Mouse (Mus musculus) B cell, adult 2 months (primary cell): ENCODE results near the gene Als2cl.

ENCODE experiments used
- DNase-seq, 2 experiments: peaks; one replicate each; pipeline ENCODE4 v3.0.0; 2022

Als2cl gene

DNA sequence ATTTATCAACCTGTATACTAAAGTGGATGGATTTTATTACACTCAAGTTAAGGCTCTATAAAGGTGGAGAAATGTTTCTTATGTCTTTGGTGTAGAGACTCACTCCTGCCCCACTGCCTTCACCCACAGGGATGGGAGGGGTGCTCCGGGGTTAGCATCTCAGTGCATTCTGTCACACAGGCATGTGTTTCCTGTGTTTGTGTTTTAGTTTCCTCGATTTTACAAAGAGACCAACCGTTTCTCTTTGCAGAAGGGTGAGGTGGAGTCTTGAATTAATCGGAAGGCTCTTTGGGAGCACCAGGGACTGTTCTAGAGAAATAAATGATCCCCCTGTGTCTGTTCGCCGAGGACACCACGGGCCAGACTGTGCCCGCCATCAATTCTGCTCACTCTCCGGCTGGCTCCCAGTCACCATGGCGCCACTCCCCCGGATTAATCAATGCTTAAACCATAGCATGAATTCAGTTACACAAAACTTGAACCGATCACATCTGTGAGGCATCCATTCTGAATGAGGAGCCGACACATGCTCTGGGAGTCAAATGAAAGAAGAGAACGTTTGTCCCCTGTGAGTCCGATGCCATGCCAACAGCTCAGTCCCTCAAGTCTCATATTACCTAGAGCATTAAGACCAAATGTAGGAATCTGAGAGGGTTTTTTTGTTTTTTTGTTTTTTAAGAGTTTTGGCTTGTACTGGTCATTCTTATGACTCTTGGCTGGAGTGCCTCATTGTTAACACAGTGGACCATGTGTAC, 41.2 kb downstream of the Als2cl start:
- no peak for DNase-seq

DNA sequence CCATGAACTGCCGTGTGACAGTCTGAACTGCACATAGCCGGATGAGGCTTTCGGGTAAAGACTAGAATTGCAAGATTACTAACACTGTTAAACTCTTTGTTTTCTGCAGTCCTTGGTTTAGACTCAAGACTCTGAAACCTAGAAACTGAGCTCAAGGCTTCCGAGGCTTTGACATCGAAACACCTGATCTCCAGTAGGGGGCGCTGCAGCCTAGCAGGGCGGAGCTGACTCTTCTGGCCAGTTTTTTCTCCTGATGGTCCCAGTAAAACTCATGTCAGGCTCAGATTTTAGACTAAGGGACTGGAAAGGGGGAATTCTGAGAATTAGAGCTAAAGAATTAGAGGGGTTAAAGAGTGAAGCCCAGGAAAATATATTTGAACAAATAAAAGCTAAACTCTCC, 43.1 kb downstream of the Als2cl start:
- DNase-seq: peak; percentile 59 to 62

GRCm38 (mm10) chr9:110931573-110931972, 51.9 kb downstream of the Als2cl start:
- no peak for DNase-seq

DNA sequence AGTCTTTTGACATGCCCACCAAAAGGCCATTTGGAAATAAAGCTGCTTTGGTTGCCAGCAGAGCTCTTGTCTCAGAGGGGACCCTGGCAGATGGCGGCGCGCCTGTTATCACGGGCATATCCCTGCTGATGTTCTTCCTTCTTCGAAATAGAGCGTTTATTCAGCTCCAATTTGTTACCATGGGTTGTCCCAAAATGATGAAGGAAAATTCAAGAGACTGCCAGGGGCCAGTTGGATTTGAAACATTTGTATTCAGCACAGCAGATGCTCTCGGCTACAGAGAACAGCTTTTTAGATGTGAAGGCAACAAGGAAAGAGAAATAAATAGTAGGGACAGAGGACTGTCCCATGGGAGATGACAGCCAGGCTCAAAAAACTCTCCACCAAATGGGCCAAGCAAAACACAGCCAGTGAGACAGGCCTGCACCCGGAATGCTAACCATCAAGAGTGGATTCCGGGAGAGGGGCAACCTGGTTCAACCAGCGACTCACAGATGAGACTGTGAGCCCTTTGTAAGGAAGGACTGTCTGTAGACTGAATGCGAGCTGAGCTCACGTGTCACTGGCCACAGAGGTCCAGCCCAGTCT, 54.3 kb downstream of the Als2cl start:
- no peak for DNase-seq

GRCm38 (mm10) chr9:110935941-110936340, 56.3 kb downstream of the Als2cl start:
- no peak for DNase-seq

GRCm38 (mm10) chr9:110937506-110938490, 58.1 kb downstream of the Als2cl start:
- no peak for DNase-seq

DNA sequence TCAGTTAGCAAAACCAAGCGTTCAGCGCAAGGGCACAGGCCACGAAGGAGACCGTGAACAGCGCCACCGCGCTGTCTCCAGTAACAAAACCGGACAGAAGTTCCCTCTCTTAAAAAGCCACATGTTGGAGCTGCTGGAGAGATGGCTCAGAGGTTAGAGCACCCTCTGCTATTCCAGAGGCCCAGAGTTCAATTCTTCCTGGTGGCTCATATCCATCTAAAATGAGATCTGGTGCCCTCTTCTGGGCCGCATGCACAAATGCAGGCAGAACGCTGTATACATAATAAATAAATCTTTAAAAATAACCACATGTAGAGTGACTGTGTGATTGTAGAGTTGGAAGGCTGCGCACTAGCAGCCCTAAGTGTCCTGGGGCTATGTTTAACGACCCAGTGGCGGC, 64.6 kb downstream of the Als2cl start:
- no peak for DNase-seq

DNA sequence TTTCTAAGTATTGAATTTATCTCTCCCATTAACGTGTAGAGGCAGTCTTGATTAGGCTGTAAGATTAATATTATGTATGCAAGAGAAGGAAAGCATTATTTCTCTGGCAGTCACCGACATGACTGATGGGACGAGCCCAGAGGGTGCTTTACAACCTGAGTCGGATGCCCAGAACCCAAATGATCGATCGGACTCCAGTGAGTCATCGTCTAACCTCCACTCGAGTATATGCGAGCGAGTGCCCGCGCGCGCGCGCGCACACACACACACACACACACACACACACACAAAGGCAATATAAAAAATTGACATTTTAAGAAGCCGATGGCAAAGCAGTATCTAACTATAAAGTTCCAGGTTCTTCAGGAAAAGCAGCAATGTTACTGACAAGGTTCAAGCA, 65.7 kb downstream of the Als2cl start:
- no peak for DNase-seq

DNA sequence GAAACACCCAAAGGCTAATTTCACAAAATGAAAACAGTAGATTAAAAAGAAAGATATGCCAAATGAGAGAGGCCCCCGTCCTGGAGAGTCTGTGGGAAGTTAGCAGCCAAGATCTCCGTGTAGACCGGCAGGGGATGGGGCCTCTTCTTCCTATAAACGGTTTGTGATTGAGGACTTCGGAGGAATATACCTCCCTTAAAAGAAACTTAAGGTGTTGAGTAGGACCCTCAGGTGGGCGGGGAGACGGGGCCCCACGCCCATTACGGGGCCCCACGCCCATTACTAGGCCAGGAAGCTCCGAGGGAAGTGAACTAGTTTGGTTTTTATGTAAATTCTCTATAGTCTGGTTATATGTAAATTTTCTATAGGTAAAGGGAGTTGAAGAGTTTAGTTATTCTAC, 66.3 kb downstream of the Als2cl start, which contains the start of gene Tdgf1:
Gene Tdgf1 (minus strand): TSS at position 233 of the 400 bp plus-strand sequence.
- DNase-seq: no peak

- DNase-seq: no peak
These were observed 66.9 kb downstream of the Als2cl start for GRCm38 (mm10) chr9:110946548-110947044.

GRCm38 (mm10) chr9:110947261-110947661, 67.6 kb downstream of the Als2cl start:
- DNase-seq: no peak

- DNase-seq: no peak
These were observed 68.2 kb downstream of the Als2cl start for GRCm38 (mm10) chr9:110947900-110948299.

- no peak for DNase-seq
These were observed 69.2 kb downstream of the Als2cl start for GRCm38 (mm10) chr9:110948813-110949310.

DNA sequence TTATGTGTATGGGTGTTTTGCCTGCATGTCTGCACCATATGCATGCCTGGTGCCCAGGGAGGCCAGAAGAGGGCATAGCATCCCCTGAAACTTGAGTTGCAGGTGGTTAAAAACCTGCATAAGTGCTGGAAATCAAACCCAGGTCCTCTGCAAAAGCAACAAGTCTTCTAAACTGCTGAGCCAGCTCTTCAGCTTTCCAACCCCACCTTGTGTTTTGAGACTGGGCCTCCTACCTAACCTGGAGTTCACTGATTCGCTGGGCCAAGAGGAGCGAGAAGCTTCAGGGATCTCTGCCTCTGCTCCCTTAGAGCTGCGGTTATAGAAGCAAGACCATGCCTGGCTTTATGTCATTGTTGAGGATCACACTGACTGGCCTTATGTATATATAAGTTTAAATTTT, 70.4 kb downstream of the Als2cl start:
- no peak for DNase-seq
